Mouse (Mus musculus) ovary, postnatal 10 days (tissue): ENCODE measurements around the gene Sytl3.
A peak's percentile ranks its signal among the peaks of the same experiment; 100 is the strongest.
"Not testable (repeated sequence)": the region's sequence is repeated elsewhere in the genome, so short reads cannot be mapped to it uniquely, and the experiment has no call there.

ENCODE experiments used
- DNase-seq: peaks from one replicate; pipeline ENCODE4 v3.0.0; 2022; ENCODE audit warnings: low spot score

Sytl3 gene

GRCm38 (mm10) chr17:6646841-6647240 lies 12.1 kb upstream of the Sytl3 start:
- not testable (repeated sequence) for DNase-seq

- DNase-seq, result not testable (repeated sequence)
Measured at GRCm38 (mm10) chr17:6647452-6647851, 11.4 kb upstream of the Sytl3 start.

GRCm38 (mm10) chr17:6650904-6651565 lies 7.9 kb upstream of the Sytl3 start:
- DNase-seq, result not testable (repeated sequence)

GRCm38 (mm10) chr17:6653341-6653946 lies 5.4 kb upstream of the Sytl3 start:
- not testable (repeated sequence) for DNase-seq

- not testable (repeated sequence) for DNase-seq
Measured at GRCm38 (mm10) chr17:6655087-6655511, 3.8 kb upstream of the Sytl3 start.

GRCm38 (mm10) chr17:6655567-6656281 lies 3.2 kb upstream of the Sytl3 start, which contains the start of gene Dynlt1f:
Gene Dynlt1f, minus strand, starts transcription at chr17:6655900.
- DNase-seq, result peak; percentile 58

GRCm38 (mm10) chr17:6656471-6656870 lies 2.4 kb upstream of the Sytl3 start:
- not testable (repeated sequence) for DNase-seq

- not testable (repeated sequence) for DNase-seq
Measured at GRCm38 (mm10) chr17:6660589-6660988, 1.7 kb downstream of the Sytl3 start.

- DNase-seq, result not testable (repeated sequence)
Measured at GRCm38 (mm10) chr17:6661093-6661816, 2.4 kb downstream of the Sytl3 start.

GRCm38 (mm10) chr17:6662840-6663239 lies 3.9 kb downstream of the Sytl3 start:
- DNase-seq, result not testable (repeated sequence)

GRCm38 (mm10) chr17:6665389-6665788 lies 6.5 kb downstream of the Sytl3 start:
- DNase-seq, result not testable (repeated sequence)

- not testable (repeated sequence) for DNase-seq
Measured at GRCm38 (mm10) chr17:6668522-6668921, 9.6 kb downstream of the Sytl3 start.

- not testable (repeated sequence) for DNase-seq
Measured at GRCm38 (mm10) chr17:6674297-6674696, 15.4 kb downstream of the Sytl3 start.

- not testable (repeated sequence) for DNase-seq
Measured at GRCm38 (mm10) chr17:6678063-6678462, 19.2 kb downstream of the Sytl3 start.

GRCm38 (mm10) chr17:6681721-6682120 lies 22.8 kb downstream of the Sytl3 start:
- DNase-seq, result not testable (repeated sequence)

GRCm38 (mm10) chr17:6683702-6684101 lies 24.8 kb downstream of the Sytl3 start:
- DNase-seq, result not testable (repeated sequence)

- DNase-seq, result not testable (repeated sequence)
Measured at GRCm38 (mm10) chr17:6684464-6685287, 25.8 kb downstream of the Sytl3 start.

GRCm38 (mm10) chr17:6685288-6685818 lies 26.5 kb downstream of the Sytl3 start:
- not testable (repeated sequence) for DNase-seq

GRCm38 (mm10) chr17:6686299-6686971 lies 27.5 kb downstream of the Sytl3 start:
- not testable (repeated sequence) for DNase-seq

- not testable (repeated sequence) for DNase-seq
Measured at GRCm38 (mm10) chr17:6689344-6689743, 30.5 kb downstream of the Sytl3 start.
